Mouse (Mus musculus) embryonic facial prominence, embryonic 10.5 days (tissue): ENCODE measurements around the gene Amer2. TPM values are rescaled to one million over a fixed set of nuclear protein-coding genes. Genes with fewer than 3 reads are reported as not detected.
A peak's percentile ranks its signal among the peaks of the same experiment; 100 is the strongest.

Source experiments
- DNase-seq: peaks from one replicate; pipeline ENCODE4 v3.0.0-alpha.2; 2017; ENCODE audit warnings: low spot score
- H3K27ac ChIP-seq: fragments of 300-500 bp; sonication (generic); replicated peaks from 2 replicates; pipeline ENCODE4 v1.5.1; 2016; ENCODE audit warnings: mild to moderate bottlenecking
- H3K27me3 ChIP-seq: fragments of 300-500 bp; sonication (generic); replicated peaks from 2 replicates; pipeline ENCODE4 v1.6.1; 2016; ENCODE audit warnings: low read depth, mild to moderate bottlenecking; ENCODE audit not compliant: poor library complexity, severe bottlenecking
- H3K36me3 ChIP-seq: fragments of 300-500 bp; sonication (generic); replicated peaks from 2 replicates; pipeline ENCODE4 v1.6.1; 2016; ENCODE audit warnings: mild to moderate bottlenecking, moderate library complexity
- H3K4me1 ChIP-seq: fragments of 300-500 bp; sonication (generic); 2 replicates; pipeline ENCODE4 v1.6.1; 2016
- H3K4me3 ChIP-seq: fragments of 300-500 bp; sonication (generic); 2 replicates; pipeline ENCODE4 v1.5.1; 2016; ENCODE audit warnings: mild to moderate bottlenecking, moderate library complexity
- H3K9me3 ChIP-seq: fragments of 300-500 bp; sonication (generic); 2 replicates; pipeline ENCODE4 v1.6.1; 2016; ENCODE audit warnings: mild to moderate bottlenecking
- WGBS: fragments of 180-500 bp; shearing (Covaris S2); methylation state at CpG from one replicate; pipeline ENCODE4 v1.1.7; 2016; 5-methylcytosine and 5-hydroxymethylcytosine counted together
- polyA plus RNA-seq: library from polyadenylated mRNA; unstranded; fragments of >200 nt; fragmentation: Nextera tagmentation; extraction: Ambion mirVana; gene quantifications from 2 replicates; pipeline ENCODE4 v1.2.1, GENCODE M21; 2016

Amer2 gene
- polyA plus RNA-seq, 1 experiment from 2014 or later = 4.9 TPM

DNA sequence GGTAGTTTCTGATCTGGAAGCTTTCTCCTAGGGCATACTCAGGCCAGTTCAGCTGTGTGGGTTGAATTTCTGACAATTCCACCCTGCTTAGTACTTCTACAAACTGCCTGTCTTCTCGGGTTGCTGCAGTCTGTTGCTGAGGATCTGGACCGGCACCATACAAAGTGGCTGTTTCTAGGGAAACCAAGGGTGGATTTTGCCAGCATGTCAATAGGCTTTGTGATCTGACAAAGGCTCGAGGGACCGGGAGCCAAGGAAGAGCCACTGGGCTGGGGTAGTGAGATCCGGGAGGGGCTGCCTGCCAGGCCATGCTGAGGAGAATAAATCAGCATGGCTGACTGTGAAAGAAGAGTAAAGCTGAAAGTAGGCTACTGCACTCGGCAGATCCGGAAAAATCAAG, 25.8 kb downstream of the Amer2 start:
- no peak overlapping the region for H3K4me3 ChIP-seq
- no peaks in the 10 kb centered on the region for H3K9me3 ChIP-seq
- 30% methylated on average over 7 of the region's 7 CpGs for WGBS
- peaks cover 7% of the 10 kb centered on the region for H3K4me1 ChIP-seq
- H3K36me3 ChIP-seq = no peaks in the 10 kb centered on the region
- H3K27me3 ChIP-seq = no peaks in the 10 kb centered on the region
- no peak for DNase-seq
- H3K27ac ChIP-seq = no peak overlapping the region

DNA sequence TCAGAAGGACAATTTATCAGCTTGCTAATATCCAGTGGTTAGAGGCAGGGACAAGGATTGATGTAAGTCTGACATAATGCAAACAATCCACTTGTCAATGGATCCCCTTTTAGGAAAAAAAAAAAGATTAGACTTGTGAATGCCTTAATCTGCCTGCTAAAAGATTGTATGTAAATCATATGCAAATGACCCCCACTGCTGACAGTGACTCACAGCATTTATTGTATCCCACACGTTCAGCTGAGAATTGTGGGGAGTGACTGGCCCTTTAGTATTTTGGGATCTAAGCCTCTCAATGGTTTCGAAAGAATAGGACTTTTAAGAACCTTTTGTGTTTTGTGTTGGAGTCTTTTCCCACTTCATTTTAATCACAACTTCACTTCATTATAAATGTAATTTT, 30.2 kb downstream of the Amer2 start:
- Histone ChIP-seq H3K4me3 (no peak overlapping the region), H3K4me1 (peaks cover 7% of the 10 kb centered on the region), H3K27ac (no peak overlapping the region), H3K9me3 (no peaks in the 10 kb centered on the region), H3K36me3 (no peaks in the 10 kb centered on the region), H3K27me3 (no peaks in the 10 kb centered on the region)
- WGBS = 76% methylated on average over 2 of the region's 2 CpGs
- no peak for DNase-seq

DNA sequence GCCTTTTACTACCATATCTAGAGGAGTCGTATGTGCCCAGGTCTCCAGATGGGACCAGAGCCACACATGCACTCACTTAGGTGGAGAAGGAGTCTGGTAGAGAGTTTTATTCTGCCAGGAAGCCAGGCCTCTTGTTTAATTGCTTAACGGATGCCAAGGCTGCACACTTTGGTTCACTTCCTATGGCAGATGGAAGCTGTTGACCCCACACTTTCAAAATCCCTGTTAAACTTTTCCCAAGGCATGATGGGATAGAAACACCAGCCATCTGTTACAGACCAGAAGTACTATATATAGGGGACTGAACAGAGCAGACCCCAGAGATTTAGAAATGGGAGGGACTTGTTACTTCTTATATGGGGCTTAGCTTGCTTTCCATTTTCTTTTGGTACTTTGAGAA, 32.8 kb downstream of the Amer2 start:
- no peak for DNase-seq
- no peak overlapping the region for H3K27ac ChIP-seq
- H3K9me3 ChIP-seq = no peaks in the 10 kb centered on the region
- peaks cover 14% of the 10 kb centered on the region for H3K4me1 ChIP-seq
- 78% methylated on average over 2 of the region's 2 CpGs for WGBS
- H3K4me3 ChIP-seq = no peak overlapping the region
- H3K36me3 ChIP-seq = no peaks in the 10 kb centered on the region
- no peaks in the 10 kb centered on the region for H3K27me3 ChIP-seq

DNA sequence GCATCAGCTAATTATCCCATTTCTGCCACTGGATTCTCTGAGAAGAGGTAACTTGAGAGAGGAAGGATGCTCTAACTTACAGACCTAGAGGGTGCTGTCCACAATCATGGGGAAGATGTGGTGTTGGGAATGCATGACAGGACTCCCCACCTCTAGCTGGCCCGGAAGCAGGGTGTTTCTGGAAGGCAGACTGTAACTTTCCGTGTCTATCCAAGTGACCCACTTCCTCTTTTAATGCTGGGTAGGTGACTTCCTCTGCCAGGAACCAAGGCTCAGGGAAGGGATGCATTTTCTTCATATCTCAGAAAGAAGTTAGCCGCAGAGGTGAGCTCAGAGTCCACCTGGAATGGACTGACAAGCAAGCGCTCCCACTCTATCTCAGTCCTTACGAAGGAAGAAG, 33.5 kb downstream of the Amer2 start:
- H3K27me3 ChIP-seq = no peaks in the 10 kb centered on the region
- no peaks in the 10 kb centered on the region for H3K9me3 ChIP-seq
- H3K36me3 ChIP-seq = no peaks in the 10 kb centered on the region
- no peak for DNase-seq
- peaks cover 14% of the 10 kb centered on the region for H3K4me1 ChIP-seq
- WGBS = 86% methylated on average over 5 of the region's 5 CpGs
- H3K27ac ChIP-seq = no peak overlapping the region
- no peak overlapping the region for H3K4me3 ChIP-seq

DNA sequence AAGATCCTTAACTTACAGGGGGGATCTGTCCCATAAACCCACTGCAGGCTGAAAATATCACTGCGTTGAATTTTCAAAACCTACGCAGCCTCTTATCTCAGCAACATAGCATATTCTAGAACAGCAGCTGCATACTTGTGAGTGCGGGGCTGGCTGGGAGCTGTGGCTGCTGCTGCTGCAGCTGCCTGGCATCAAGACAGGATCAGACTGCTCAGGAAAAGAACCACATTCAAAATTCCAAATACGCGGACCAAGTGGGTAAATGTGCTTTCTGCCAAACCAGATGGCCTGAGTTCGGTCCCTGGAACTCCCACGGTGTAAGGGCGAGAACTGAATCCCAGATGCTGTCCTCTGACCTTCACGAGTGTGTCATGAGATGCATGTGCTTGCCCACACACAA, 34.3 kb downstream of the Amer2 start:
- WGBS = 84% methylated on average over 9 of the region's 9 CpGs
- Histone ChIP-seq H3K9me3 (no peaks in the 10 kb centered on the region), H3K27me3 (no peaks in the 10 kb centered on the region), H3K36me3 (no peaks in the 10 kb centered on the region), H3K27ac (no peak overlapping the region), H3K4me1 (peaks cover 14% of the 10 kb centered on the region), H3K4me3 (no peak overlapping the region)
- DNase-seq = no peak

DNA sequence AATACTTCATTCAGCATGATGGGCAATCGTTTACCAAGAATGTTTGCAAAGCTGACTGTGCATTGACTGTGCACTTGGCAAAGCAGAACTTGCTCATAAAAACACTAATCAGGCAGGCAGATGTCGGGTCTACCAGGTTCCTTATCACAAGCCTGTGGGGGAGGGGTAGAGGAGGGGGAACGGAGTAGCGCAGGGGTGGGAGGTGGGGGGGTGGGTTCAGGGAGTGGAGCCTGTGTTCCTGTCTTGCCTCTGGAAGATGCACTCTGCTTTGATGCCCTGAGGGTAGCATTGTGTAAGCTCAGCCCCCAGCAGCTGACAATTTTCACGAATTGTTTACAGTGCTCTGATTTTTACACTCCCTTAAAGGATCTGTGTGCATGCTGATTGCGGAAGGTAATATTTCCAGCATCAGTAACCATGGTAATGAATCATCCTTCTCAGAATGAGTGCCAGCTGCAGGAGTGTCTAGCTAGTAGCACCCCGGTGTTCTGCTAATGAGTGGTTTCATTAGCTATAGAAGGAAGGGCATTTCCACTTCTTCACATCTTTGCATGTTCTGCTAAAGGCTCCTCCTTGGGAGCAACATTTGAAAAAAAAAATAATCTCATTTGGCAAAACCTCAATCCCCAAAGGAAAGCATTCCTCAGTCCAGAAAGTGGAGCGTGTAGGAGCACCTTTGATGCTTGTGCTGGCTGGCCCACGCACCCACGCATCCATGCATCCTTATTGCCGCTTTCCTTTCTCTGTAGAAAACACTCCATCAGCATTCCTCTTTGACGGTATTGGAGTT, 36.8 kb downstream of the Amer2 start:
- peaks cover 14% of the 10 kb centered on the region for H3K4me1 ChIP-seq
- H3K27me3 ChIP-seq = no peaks in the 10 kb centered on the region
- H3K27ac ChIP-seq = peak overlapping the region; percentile 45
- peak; percentile 45 for DNase-seq
- H3K9me3 ChIP-seq = no peaks in the 10 kb centered on the region
- 34% methylated on average over 12 of the region's 12 CpGs for WGBS
- no peak overlapping the region for H3K4me3 ChIP-seq
- no peaks in the 10 kb centered on the region for H3K36me3 ChIP-seq

DNA sequence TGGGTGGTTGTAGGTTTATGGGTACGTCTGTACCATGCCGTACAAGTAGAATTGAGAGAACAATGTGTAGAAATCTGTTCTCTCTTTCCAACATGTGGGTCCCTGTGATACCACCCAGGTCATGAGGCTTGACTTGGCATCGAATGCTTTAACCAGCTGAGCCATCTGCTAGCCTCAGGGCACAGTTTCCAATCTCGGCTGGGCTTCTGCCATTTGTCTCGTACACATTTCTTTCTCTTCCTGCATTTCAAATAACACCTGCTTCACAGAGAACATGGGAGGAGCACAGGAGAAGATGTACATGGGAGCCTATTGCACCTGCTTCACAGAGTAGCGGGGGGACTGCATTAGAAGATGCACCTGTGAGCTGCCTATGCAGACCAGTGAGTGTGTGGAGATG, 38.2 kb downstream of the Amer2 start:
- Histone ChIP-seq H3K27ac (no peak overlapping the region), H3K36me3 (no peaks in the 10 kb centered on the region), H3K9me3 (no peaks in the 10 kb centered on the region), H3K4me3 (no peak overlapping the region), H3K27me3 (no peaks in the 10 kb centered on the region), H3K4me1 (peaks cover 14% of the 10 kb centered on the region)
- WGBS = 79% methylated on average over 6 of the region's 6 CpGs
- DNase-seq = no peak

DNA sequence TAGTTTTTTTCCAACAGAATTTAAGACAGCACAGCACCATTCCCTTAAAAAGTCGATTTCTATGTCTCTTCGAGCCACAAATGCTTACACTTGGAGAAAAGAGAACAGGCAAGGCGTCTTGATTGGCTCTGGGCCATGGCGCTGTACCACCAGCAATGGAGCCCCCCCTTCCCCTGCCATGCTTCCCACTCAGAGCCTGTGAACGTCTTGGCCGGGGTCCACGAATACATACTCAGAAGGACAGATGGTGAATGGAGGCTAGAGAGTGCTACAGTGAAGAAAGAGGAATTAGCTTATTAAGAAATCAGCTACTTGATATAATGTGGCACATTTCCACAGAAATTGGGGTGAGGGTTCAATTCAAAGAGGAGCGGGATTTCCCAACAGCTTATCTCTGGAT, 41.6 kb downstream of the Amer2 start:
- no peak for DNase-seq
- no peaks in the 10 kb centered on the region for H3K9me3 ChIP-seq
- H3K36me3 ChIP-seq = no peaks in the 10 kb centered on the region
- no peaks in the 10 kb centered on the region for H3K27me3 ChIP-seq
- H3K4me1 ChIP-seq = peaks cover 7% of the 10 kb centered on the region
- no peak overlapping the region for H3K27ac ChIP-seq
- H3K4me3 ChIP-seq = no peak overlapping the region
- 89% methylated on average over 8 of the region's 8 CpGs for WGBS

DNA sequence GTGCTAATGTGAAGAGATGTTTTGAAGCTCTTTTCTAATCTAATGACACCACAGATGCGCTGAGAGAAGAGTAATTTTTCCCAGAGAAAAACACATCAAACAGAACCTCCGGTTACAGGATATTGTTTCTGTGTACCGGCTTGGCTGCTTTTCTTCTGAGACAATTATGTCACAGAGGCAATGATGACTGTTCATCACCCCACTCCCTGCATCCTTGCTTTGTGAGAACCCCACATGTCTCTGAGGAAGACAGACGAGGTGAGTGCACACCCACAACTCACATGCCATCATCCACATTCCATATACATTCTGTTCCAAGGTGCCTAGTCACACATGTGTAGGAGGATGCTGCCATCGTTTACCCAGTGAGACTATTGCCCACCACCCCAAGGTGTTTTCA, 44.9 kb downstream of the Amer2 start:
- DNase-seq = no peak
- Histone ChIP-seq H3K4me1 (no peaks in the 10 kb centered on the region), H3K4me3 (no peak overlapping the region), H3K27me3 (no peaks in the 10 kb centered on the region), H3K36me3 (no peaks in the 10 kb centered on the region), H3K27ac (no peak overlapping the region), H3K9me3 (no peaks in the 10 kb centered on the region)
- WGBS = 87% methylated on average over 5 of the region's 5 CpGs

DNA sequence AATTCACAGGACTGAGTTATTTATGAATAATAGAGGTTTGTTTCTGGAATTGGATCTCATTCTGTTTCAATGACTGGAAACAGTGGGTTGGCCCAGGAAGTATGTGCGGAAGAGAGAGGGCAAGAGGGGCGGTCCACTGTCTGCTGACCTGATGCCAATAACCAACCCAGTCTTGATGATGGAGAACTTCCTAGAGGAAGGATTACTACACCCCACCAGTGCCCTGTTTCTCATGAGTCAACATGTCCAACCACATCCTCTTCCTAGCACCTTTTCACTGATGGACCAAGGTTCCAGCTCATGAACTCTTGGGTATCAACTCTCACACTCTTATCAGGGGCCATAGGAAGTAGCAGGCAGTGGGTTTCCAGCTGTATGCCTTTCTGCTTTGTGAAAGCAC, 49.9 kb downstream of the Amer2 start:
- 90% methylated on average over 2 of the region's 2 CpGs for WGBS
- no peaks in the 10 kb centered on the region for H3K9me3 ChIP-seq
- H3K27me3 ChIP-seq = peaks cover 5% of the 10 kb centered on the region; the same call in 1 of the 2 replicates
- H3K27ac ChIP-seq = no peak overlapping the region
- DNase-seq = no peak
- H3K4me3 ChIP-seq = no peak overlapping the region
- H3K4me1 ChIP-seq = no peaks in the 10 kb centered on the region; the same call in 1 of the 2 replicates
- H3K36me3 ChIP-seq = no peaks in the 10 kb centered on the region

DNA sequence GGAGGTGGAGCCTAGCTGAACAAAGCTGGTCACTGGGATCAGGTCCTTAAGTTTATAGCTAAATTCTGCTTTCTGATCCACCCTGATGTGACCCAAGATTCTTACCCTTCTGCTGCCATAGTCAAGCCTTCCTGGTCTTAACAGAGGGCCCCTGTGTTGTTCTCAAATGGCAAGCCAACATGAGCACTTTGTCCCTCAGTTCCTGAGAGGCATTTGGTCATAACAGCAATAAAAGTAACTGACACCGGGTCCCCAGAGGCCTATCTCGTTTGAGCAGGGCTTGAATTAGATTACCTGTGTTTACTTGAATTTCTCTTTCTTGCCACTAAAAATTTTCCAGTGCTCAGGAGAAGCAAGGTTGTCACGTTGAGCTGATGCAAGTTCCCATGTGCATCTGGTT, 51.1 kb downstream of the Amer2 start:
- DNase-seq = no peak
- peaks cover 3% of the 10 kb centered on the region for H3K4me1 ChIP-seq
- no peak overlapping the region for H3K4me3 ChIP-seq
- peaks cover 5% of the 10 kb centered on the region; the same call in 1 of the 2 replicates for H3K27me3 ChIP-seq
- no peaks in the 10 kb centered on the region for H3K9me3 ChIP-seq
- no peaks in the 10 kb centered on the region for H3K36me3 ChIP-seq
- WGBS = 62% methylated on average over 3 of the region's 3 CpGs
- no peak overlapping the region for H3K27ac ChIP-seq

DNA sequence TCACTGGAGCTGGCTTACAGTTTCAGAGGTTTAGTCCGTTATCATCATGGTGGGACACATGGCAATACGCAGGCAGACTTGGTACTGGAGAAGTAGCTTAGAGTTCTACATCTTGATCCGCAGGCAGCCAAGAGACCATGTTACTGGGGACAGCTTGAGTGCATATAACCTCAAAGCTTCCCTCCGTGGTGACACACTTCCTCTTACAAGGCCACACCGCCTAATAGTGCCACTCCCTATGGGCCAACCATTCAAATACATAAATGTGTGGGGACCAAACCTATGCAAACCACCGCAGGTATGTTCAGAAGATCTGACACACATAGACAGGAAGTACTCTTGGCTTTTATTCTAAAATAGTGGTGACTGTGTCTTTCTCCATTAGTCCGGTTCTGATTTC, 52.5 kb downstream of the Amer2 start:
- peaks cover 5% of the 10 kb centered on the region; the same call in 1 of the 2 replicates for H3K27me3 ChIP-seq
- H3K36me3 ChIP-seq = no peaks in the 10 kb centered on the region
- H3K4me1 ChIP-seq = peaks cover 13% of the 10 kb centered on the region
- H3K9me3 ChIP-seq = no peaks in the 10 kb centered on the region
- no peak for DNase-seq
- H3K4me3 ChIP-seq = no peak overlapping the region
- 90% methylated on average over 7 of the region's 7 CpGs for whole genome bisulfite sequencing
- H3K27ac ChIP-seq = no peak overlapping the region

DNA sequence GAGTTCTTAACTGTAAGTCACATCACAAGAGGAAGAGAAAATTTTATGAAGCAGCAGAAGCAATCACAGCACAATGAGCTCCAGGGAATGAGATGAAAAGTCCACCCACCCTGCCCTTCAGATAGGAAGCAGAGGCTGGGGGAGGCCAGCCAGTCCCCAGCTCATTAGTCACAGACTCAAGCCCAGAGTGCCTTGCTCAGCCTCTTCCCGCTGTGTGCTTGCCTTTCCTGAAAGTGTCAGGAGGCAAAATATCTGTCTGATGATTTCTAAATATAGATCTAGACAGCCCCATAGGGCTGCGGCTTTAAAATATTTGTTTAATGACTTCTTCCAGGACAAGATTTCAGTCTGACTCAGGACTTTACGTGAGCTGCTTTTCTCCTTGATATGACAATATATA, 54.8 kb downstream of the Amer2 start:
- Histone ChIP-seq H3K27me3 (peaks cover 5% of the 10 kb centered on the region; the same call in 1 of the 2 replicates), H3K9me3 (no peaks in the 10 kb centered on the region), H3K4me1 (peaks cover 13% of the 10 kb centered on the region), H3K27ac (no peak overlapping the region), H3K36me3 (no peaks in the 10 kb centered on the region), H3K4me3 (no peak overlapping the region)
- no peak for DNase-seq
- WGBS = 69% methylated on average over 3 of the region's 3 CpGs
